Mouse (Mus musculus) naive thymus-derived CD4-positive, alpha-beta T cell, adult 2 months (primary cell): ENCODE measurements around the gene Eif3j1.
A peak's percentile ranks its signal among the peaks of the same experiment; 100 is the strongest.
"Not testable (repeated sequence)": the region's sequence is repeated elsewhere in the genome, so short reads cannot be mapped to it uniquely, and the experiment has no call there.

Experiments used
- DNase-seq: peaks from one replicate; pipeline ENCODE4 v3.0.0-alpha.2; 2011; ENCODE audit warnings: low read depth

The Eif3j1 gene

DNA sequence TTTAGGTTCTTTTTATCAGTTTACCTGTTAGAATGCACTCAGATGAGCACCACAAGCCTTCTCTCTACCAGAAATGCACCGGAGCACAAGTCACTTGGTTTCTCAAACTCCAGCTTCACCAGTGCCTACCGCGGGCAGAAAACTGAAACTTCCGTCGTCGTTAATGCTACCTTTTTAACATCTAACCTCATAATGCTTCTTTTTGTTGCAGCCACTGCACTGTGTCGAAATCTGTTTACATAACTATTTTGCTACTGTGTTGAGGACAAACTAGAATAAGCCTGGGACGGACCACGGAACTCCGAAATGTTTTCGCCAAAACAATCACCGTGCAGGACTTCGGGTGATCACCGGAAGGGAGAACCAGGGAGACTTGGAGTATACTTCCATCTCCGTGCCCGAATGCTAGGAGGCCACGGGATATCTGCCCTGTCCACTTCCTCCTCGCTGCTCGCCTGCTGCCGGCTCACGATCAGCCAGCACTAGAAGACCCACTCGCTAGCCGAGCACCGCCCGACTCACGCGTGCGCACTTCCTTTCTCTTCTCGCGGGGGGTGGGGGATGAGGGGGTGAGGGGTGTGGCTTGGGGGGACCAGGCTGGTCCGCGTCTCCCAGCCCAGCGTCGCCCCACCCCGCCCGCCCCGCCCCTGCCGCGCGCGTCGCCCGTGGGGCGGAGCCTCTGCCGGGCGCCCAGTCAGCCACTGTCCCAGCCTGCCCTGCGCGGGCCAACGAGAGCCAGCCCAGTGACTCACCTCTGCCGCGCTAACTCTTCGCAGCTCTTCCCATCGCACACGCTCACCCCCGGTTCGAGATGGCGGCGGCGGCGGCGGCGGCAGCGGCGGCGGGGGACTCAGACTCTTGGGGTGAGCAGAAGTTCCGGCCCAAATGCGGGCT, at the start of gene Eif3j1:
Gene Eif3j1, plus strand, starts transcription at position 685 of the 894 bp plus-strand sequence.
- DNase-seq = peak; percentile 93

DNA sequence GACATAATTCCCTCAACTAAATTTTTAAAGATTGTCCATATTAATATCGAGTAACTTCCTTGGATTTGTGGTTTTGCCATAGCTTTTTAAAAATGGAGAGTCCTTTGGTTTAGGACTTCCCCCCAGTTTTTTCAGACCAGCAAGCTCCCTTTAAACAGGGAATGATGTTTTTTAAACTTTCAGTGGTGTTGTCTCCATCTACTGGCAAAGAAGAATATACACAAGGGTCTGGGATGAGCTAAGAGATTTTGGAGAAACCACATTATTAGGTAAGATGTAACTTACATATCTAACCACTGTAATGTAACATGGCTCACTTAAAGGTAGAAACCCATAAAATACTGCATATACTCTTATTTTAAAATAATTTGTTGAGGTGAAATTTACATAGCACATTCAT, 32.6 kb upstream of the Eif3j1 start:
- peak; percentile 14 for DNase-seq

DNA sequence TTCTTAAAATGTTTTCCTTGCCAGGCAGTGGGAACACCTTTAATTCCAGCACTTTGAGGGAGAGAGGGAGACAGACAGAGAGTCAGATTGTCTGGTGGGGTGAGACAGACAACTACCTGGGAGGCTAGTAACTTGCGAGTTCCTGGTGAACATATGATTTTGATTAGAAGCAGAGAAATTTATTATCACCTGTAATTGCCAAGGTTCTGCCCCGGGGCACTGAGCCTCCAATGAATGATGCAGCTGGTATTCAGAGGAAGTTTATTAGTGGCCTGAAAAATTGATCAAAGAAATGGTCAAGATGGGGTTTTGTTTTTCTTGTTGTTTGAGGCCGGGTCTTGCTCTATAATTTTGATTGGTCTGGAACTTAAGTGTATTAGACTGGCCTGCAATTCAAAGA, 19.5 kb upstream of the Eif3j1 start:
- no peak for DNase-seq

DNA sequence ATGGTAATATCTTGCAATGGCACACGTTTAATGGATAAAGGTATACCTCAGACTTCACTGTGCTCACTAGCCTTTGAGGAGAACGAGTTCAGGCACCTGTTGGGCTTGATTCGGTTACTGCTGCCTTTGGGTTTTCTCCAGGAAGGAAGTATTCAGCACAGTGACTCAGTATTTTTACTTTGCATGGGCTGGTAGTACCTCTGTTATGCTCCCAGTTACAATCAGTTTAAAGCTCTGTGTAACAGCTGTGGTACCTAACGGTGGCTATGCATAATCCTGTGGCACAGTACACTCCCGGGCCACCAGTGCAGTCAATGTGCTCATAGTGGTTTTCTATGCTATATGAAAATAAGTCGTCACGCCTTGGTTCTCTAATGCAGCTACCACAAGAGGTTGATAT, 16.9 kb upstream of the Eif3j1 start:
- no peak for DNase-seq

DNA sequence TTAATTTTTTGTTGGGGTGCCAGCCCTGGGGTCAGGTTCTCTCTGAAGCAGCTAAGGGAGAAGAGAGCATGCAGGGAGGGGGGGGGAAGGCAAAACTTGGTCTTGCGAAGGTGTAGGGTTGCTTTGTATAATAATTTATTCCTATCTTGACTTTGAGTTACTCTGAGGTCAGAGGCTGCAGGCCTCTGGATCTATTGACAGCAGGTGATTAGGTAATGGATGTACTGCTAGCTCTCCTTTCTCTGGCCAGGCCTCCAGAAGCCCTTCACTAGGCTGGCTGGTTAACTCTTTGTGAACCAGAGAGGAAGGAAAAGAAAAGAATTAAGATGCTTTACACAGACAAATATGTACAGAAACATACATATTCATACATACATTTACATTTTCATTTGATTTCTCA, 9.6 kb upstream of the Eif3j1 start:
- no peak for DNase-seq

GRCm38 (mm10) chr2:122022284-122022683, 6.1 kb upstream of the Eif3j1 start:
- DNase-seq = peak; percentile 65

GRCm38 (mm10) chr2:122027091-122027490, 1.3 kb upstream of the Eif3j1 start:
- not testable (repeated sequence) for DNase-seq

DNA sequence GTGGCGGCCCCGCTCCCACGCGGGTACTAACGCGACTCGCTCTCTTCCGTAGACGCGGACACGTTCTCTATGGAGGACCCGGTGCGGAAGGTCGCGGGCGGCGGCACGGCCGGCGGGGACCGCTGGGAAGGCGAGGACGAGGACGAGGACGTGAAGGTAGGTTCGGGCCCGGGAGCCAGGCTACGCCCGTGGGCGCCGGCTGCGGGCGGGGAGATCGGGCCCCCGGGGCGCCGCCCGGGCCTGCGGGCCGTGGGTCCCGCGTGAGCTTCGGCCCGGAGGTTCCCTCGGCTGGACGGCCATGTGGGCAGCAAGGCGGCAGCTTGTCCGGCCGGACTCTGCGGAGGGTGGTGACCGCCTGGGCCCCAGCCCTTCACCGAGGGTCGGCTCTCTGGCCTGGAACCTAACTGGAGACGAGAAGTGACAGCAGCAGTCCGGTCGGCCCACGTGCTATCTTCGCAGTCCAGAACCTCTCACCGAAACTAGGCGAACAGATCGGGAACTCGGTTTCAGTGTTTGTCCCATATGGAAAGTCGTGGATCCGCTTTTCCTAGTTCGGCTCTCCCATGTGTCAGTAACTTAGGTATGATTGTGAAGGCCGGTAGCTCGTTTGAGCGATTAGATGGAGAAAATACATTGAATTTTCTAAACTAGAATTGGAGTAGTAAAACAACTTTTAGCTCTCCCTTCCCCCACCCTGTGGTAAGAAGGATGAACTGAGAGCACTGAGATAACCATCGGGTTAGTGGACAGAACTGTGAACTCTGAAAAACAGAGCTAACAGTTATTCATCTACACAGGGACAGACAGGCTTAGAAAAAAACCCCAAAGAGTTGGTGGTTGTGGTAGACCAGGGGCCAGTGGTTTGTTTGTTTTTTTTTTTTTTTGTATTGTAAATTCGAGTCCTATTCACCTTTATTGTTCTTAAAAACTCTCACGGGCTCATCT, 682 bp downstream of the Eif3j1 start:
- DNase-seq = peak; percentile 52

DNA sequence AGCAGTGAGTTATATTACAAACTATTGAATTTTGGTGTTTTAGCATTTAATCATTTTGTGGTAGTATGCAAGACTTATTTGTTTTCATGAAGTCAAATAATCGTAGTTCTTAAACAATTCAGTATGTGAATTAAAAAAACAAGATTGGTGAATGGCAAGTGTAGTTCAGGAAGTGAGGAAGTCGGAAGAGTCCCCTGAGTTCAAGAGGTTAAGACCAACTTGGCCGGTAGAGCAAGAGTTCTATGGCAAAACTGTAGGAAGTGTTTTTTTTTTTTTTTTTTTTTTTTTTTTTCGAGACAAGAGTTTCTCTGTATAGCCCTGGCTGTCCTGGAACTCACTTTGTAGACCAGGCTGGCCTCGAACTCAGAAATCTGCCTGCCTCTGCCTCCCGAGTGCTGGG, 3.6 kb downstream of the Eif3j1 start:
- no peak for DNase-seq

DNA sequence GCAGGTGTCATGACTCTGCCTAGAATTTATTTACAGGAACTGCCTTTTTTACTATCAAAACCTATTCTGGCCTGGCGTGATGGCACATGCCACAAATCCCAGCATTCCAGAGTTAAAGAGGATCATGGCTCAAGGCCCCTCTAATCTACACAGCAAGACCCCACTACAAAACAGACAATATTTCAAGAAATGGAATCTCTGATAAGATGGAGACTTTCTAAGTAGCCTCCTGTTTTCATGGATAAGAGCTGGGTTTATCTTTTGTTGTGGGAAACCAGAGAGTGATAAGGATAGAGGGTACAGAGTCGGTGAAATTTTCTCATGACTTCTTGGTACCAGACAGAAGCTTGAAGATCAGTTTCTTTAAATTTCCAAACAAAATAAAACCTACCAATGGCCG, 7.7 kb downstream of the Eif3j1 start:
- no peak for DNase-seq

DNA sequence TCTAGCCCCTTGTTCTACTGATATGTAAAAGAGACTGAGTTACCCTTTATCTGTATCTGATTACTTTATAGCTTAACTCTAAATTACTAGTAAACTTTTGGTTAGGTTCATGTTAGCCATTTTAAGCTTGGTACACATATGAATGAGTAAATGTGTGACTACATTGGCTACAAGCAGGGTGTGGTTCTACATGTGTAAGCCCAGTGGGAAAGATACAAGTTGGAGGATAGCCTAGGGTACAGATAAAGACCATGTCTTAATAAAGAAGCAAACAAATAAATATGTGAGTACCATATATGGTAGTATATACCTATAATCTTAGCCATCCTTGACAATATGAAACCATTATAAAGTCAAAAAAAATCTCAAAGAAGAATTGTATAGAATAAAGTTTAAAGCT, 15.6 kb downstream of the Eif3j1 start:
- DNase-seq = no peak

DNA sequence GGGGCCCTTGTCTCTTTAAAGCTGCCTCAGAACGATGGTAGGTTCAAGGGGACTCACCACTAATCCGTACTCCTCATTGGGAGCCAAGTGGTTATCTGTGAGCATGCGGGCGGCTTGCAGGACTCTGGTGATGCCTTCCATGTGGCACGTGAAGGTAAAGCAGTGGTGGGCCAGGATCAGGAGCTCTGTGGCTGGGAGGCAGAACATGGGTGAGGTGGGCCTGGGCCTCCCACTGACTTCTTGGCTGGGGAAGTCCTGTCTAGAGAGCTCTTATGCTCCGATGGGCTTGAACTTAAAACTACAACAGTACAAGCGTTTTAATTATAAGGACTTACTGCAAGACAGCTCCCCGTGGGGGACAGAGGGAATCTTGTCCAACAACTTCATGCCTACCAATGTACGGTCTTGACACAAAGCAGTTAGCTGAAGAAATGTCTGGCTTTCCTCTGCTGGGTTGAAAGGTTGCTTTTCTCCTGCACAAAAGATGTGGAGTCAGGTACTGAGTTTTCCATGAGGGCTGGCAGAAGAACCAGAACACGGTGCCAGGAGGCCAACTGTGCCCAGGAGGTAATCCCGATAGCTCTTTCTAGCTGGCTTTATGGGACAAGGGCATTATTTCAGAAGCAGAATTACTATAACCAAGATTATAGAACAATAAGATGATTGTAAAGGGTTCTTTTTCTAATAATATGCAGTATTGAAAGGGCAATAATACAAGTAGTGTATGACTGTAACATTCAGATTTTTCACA, 31.2 kb downstream of the Eif3j1 start:
- no peak for DNase-seq

GRCm38 (mm10) chr2:122065200-122065969, 37.0 kb downstream of the Eif3j1 start:
- no peak for DNase-seq

GRCm38 (mm10) chr2:122066241-122066640, 37.9 kb downstream of the Eif3j1 start:
- no peak for DNase-seq

GRCm38 (mm10) chr2:122069144-122069912, 41.0 kb downstream of the Eif3j1 start:
- DNase-seq = peak; percentile 43

DNA sequence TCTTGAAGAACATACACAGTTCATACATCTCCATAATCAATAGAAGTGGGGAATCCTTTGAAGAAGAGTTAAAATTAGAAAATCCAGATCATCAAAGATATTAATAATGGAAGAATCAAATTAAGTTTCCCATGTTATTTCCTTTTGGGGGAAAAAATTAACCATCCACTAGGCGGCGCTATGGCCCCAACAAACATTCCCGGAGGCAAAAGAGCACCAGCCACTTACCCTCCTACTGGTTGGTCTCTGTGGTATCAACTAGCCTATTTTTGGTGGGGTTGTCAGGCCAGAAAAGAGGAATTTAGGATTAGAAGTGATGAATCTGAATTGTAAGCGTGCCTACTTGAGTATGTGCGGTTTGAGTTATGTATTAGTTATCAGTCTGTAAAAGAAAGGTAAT, 41.6 kb downstream of the Eif3j1 start:
- peak; percentile 81 for DNase-seq

DNA sequence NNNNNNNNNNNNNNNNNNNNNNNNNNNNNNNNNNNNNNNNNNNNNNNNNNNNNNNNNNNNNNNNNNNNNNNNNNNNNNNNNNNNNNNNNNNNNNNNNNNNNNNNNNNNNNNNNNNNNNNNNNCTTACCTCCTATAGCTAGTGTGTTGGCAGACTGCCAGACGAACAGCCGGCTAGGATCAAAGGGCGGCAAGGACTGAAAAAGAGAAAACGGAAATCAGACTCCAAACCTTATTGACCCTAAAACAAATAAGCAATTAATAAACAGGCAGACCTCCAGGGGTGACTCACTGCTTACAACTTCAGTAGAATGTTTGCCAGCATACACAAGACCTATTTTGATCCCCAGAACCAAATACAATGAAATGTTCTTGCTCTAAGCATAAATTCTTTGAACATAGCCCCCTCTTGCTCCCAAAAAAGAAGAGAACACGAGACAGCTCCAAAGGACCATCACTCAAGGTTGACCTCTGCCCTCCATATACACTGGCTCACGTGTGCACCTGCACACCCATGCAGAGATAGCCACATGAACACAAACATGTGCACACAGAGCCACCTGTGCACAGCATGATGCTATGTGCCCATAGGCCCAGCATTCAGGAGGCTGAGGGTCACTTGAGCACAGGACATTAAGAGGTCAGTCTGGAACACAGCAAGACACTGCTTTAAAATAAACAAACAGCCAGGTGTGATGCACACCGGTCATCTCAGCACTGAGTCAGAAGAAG, 53.5 kb downstream of the Eif3j1 start:
- DNase-seq = no peak

- no peak for DNase-seq
These were observed 58.1 kb downstream of the Eif3j1 start for GRCm38 (mm10) chr2:122086446-122086845.

DNA sequence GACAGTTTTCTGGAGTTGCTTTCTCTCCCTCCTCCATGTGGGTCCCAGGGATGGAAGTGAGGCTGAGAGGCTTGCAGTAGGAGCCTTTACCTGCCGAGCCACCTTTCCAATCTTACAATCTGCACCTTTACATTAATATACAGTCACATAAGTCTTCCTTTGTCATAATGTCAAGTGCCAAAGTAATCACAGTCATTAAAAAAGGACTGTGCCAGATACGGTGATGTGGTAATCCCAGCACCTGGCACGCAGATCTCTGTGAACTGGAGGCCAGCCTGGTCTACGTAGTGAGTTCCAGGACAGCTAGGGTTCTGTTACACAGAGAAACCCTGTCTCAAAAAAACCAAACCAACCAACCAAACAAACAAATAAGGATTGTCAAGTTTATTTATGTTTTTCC, 65.5 kb downstream of the Eif3j1 start:
- no peak for DNase-seq

GRCm38 (mm10) chr2:122097686-122098085, 69.3 kb downstream of the Eif3j1 start:
- not testable (repeated sequence) for DNase-seq
